Mouse (Mus musculus) gastrocnemius, adult 2 months (tissue): Measurements from ENCODE around the gene Rpl3. TPM values are rescaled to one million over a fixed set of nuclear protein-coding genes. Genes with fewer than 3 reads are reported as not detected.

Experiments used
- DNase-seq: peaks from one replicate; pipeline ENCODE4 v3.0.0; 2022
- H3K27ac ChIP-seq: fragments of 200-600 bp; 2 replicates; pipeline ENCODE4 v1.8.1; 2022; ENCODE audit warnings: mild to moderate bottlenecking
- H3K4me3 ChIP-seq: fragments of 200-600 bp; 2 replicates; pipeline ENCODE4 v1.8.1; 2022; ENCODE audit warnings: mild to moderate bottlenecking, moderate library complexity
- CTCF ChIP-seq: fragments of 200-600 bp; IDR thresholded peaks from 2 replicates; pipeline ENCODE4 v1.8.1; 2022; ENCODE audit warnings: antibody characterized with exemption, mild to moderate bottlenecking, moderate library complexity
- intact Hi-C: fragments of 180-260 bp; cut with DNase I; formaldehyde crosslinking; loops from one replicate; pipeline ENCODE4 v1.15.1; 2025
- total RNA-seq, 2 experiments: library from RNA; stranded (reverse); gene quantifications; 2 replicates each; pipeline ENCODE4 v1.2.3; 2021

The Rpl3 gene
- total RNA-seq, 2 experiments from 2014 or later: 38.6 to 51.4 TPM

DNA sequence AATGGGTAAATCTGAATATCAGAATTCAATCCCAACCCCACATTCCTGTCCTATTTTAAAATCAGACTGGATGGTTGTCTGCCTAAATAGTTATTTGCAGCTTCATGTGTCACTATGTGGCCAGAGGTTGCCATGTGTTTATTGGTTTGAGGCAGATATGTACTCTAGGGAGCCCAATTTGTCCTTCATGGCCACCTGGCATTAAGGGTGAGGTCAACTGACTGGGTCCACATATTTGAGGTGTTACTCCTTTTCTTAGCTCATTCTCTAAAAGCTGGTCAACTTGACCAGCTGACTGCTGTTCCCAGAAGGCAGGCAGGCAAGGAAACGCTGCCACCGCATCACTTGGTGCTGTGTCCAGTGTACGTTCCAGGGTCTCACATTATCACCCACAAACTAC is 11.7 kb downstream of the Rpl3 start:
- intact Hi-C loops: loop anchor here (5.0 to 10.0 kb wide), 3 partner anchors 248 to 625 kb away; partner anchors contain the start of genes Cbx6, Npcd and Sun2
- no peak for DNase-seq
- Histone ChIP-seq H3K4me3 (no peak overlapping the region), H3K27ac (no peak overlapping the region)
- TF ChIP-seq CTCF: no peak

DNA sequence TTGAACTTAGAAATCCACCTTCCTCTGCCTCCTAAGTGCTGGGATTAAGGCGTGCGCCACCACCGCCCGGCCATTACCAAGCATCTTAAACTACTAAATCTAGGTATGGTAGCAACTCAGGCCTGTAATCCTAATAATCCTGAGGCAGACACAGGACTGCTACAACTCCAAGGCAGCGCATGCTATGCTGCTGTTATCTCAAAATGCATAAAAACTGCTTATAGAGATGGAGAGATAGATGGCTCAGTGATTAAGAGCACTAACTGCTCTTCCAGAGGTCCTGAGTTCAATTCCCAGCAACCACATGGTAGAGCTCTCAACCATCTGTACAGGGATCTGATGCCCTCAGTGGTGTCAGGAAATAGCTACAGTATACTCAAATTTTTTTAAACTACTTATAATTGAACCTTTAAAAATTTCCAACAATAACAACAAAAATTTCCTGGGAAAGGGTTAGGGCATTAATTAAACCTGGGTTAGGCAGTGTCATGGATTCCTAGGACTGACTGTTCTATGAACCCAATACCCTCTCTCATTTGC is 12.5 kb downstream of the Rpl3 start:
- intact Hi-C loops: no loop called here
- TF ChIP-seq CTCF: no peak
- no peak overlapping the region for H3K4me3 ChIP-seq
- no peak overlapping the region; the same call in 1 of the 2 replicates for H3K27ac ChIP-seq
- no peak for DNase-seq

DNA sequence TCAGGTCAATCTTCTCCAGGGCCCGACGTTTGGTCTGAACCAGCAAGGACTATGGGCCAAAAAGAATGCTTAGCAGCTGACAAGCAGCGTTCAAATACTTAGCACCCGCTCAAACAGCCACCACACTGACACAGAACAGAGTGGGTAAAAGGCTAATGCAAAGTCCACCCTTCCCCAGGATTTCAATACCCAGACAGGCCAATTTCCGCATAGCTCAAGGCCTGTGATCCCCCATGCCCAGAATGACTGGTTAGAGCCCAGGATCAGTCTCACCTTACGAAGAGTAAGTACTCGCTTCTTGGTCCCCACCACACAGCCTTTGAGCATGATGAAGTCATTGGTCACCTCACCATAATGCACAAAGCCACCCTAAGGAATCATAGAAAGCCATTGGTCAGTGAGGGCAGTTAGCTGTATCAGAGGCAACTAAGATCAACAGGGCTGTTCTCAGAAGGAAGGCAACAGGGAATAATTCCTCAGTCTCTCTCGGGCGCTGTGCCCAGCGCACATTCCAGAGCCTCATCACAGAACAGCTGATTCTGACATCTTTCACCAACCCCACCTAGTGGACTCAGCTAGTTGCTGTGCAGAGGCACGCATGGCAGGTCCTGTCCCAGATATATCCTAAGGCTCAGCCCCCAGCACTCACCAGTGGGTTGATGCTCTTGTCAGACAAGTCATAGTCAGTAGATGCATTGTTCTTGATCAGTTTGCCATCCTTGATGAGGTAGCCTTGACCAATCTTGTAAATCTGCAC is 13.4 kb downstream of the Rpl3 start:
- TF ChIP-seq CTCF: peak; percentile 12; the same call in 1 of the 2 replicates
- intact Hi-C loops: no loop called here
- Histone ChIP-seq H3K4me3 (no peak overlapping the region), H3K27ac (no peak overlapping the region)
- DNase-seq: no peak

DNA sequence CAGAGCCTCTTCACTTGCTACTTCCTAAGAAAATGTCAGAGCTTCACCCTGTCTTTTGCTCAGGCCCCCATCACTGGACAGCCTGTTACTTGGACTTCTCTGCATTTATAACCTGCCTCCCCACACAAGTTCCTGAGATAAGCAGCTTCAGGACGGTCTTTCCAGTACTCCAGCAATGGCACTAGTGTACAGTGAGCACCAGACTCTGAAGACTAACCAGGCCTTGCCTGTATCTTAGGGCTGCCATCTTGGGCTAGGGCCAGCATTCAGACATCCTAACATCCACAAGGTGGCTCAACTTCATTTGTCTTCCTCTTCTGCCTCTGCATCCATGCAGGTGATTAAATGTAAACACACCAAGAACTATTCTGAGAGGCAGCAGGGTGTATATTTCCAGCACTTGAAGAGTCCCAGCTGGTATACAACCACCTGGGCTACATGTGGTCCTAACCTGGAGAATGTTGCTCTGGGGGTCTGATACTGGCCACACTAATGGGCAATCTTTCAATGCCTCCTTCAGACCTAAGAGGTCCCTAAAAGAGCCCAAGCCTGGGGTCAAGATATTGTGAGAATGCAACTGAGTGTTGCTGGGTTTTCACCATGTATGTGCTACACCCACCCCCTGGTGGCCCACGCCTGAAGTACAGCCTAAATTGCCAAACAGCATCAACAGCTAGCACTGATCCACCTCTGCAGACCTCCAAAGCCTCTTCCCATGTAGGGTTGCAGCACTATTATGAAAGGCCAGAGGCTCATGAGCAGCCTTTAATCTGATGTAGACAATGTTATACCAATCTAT is 15.1 kb downstream of the Rpl3 start:
- peak; percentile 88 for TF ChIP-seq CTCF
- Histone ChIP-seq H3K27ac (peak overlapping the region; percentile 88), H3K4me3 (no peak overlapping the region)
- intact Hi-C loops: loop anchor here (1.0 to 2.0 kb wide), 2 partner anchors 64 to 130 kb away; no protein-coding TSS in a partner anchor
- DNase-seq: peak; percentile 80

DNA sequence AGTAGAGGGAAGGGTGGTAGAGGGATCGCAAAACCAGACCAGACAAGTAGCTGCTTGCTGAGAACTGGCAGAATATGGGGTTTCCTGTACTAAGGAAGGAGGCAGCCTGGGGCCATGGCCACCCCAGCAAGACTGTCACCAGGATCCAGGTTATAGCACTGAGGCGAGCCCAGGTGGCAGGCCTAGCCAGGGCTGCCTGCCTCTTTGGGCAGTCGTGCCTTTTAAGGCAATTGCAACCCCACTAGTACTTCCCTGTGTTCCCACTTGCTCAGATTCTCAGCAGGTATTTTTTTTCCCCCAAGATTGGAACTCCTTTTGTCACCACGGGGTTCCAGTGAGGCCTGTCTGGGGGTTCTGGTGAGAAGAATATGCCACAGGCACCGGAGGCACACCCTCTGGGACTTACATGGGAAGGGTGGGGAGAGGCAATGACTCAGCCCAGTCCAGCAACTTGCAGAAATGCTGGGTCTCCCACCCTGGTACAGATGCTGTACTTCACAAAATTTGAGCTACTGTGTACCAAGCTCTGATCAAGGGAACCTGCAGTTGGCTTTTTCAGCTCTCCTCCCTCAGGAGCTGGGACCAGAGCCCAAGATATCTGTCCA is 15.8 kb downstream of the Rpl3 start:
- intact Hi-C loops: loop anchor here (2.0 kb wide), 1 partner anchor 63 kb away; no protein-coding TSS in a partner anchor
- DNase-seq: no peak
- TF ChIP-seq CTCF: no peak
- H3K4me3 ChIP-seq: no peak overlapping the region
- H3K27ac ChIP-seq: peak overlapping the region; percentile 88

DNA sequence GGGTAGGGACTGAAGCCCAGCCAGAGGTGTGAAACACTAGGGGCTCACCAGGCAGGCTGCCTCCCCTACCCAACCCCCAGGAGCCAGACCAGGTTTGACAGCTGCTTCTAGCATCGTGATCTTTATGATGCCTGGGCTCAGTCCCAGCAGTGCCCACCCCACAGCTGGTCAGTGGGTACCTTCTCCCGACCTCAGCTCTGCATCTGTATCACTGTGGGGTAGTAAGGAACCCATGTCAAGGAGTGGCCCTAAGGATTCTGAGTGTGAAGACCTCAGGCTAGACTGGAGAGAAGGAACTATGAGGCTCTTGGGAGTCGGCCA is 16.3 kb downstream of the Rpl3 start:
- TF ChIP-seq CTCF: no peak
- Histone ChIP-seq H3K4me3 (no peak overlapping the region), H3K27ac (peak overlapping the region; percentile 88)
- DNase-seq: no peak
- intact Hi-C loops: no loop called here

DNA sequence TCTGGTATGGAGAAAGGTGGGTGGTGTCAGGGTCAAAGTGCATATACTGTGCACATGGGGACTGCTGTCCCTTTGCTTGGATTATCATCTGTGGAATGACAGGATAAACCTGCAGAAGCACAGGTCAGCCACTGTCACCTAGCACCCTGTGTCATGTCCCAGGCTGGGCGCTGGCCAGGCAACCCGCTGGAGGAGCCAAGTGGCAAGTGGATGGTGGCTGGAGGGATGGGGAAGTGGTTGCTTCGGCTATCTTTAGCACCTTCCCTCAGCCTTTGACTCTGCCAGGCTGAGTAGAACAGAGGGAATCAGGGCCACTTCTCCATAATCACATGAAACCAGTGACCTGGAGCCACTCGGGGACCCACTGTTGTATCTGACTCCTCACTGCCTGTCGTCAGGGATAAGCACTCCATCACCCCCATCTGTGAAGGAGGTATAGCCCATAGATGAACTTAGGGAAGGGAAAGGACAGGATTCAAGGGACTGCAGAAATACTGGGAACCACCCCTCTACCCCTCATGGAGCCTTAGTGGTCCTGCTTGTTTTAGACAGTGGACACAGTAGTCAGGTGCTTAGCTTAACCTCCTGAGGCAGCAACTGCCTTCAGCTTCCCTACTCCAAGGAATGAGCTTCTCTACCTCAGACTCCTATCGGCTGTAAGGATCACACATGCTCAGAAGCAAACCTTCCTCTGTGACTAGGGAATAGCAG is 16.9 kb downstream of the Rpl3 start:
- H3K4me3 ChIP-seq: 0 out of 2 replicates have a peak overlapping the region, but pooled peaks have one; percentile 4
- TF ChIP-seq CTCF: no peak
- intact Hi-C loops: no loop called here
- DNase-seq: peak; percentile 92
- peak overlapping the region; percentile 88 for H3K27ac ChIP-seq

DNA sequence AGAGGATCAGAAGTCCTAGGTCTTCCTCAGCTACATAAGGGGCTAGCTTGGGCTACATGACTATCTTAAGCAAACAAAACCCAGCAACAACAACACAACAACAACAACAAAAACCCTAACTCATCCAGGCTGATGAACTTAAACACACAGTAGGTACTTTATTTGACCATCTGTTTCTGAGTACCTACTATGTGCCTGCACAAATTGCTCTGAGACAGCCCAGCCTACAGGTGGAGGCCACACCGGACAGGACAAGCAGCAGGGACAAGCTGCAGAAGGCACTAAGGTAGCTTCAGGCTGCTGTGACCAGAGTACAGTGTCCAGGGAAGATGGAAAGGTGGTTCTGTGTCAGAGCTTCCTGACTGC is 18.4 kb downstream of the Rpl3 start:
- Histone ChIP-seq H3K4me3 (no peak overlapping the region), H3K27ac (0 out of 2 replicates have a peak overlapping the region, but pooled peaks have one; percentile 88)
- DNase-seq: no peak
- intact Hi-C loops: no loop called here
- no peak for TF ChIP-seq CTCF

DNA sequence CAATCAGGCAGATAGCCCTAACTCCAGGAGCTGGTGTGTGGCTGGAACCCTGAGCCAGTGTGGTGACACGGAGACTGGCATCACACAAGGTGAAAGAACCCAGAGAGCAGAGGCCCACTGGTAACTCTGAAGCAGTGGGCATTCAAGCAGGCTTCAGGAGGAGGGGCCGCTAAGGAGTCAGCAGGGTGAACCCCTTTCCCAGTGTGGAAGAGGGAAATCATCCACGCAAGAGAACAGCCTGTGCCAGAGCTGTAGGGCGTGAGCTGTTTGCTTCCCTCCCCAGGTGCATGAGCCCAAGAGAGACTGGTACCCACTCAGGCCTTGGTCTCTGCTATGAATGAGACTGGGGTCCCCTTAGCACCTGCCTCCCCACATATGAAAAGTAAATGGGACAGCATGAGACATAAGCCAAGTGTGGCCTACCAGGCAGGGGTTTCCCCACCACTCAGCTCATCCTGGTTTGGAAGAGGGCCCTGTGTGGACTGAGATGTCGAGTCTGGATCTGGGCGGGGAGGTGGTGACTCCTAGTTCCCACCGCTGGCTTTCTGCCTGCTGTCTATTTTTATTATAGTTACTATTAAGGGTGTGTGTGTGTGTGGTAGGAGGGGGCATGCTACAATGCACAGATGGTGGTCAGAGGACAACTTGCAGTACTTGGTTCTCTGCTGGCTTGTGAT is 19.0 kb downstream of the Rpl3 start:
- H3K4me3 ChIP-seq: no peak overlapping the region; the same call in 1 of the 2 replicates
- peak overlapping the region; percentile 56 for H3K27ac ChIP-seq
- no peak for TF ChIP-seq CTCF
- intact Hi-C loops: no loop called here
- DNase-seq: no peak

DNA sequence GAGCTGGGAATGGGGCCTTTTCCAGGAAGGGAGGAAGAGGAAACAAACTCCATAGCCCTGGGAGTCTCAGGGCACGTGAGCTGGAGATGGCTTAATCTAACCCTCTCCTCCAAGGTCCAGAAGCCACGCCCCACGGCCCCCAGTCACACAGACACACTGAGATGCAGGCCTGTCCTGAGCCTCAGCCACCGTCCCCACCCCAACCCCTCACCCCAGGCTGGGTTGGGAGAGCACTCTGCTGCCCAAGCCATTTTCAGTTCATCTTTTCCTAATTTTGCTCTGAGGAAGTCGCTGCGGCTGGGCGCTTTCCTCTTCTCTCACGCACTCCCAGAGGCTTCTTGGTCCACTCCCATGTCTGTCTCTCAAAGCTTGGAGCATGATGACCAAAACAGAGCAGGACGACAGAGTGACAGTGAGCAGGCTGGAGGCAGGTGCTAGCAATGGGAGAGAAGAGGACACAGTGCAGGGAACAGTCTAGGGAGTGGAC is 19.7 kb downstream of the Rpl3 start:
- DNase-seq: peak; percentile 64
- intact Hi-C loops: no loop called here
- TF ChIP-seq CTCF: no peak
- peak overlapping the region; percentile 12; the same call in 1 of the 2 replicates for H3K4me3 ChIP-seq
- H3K27ac ChIP-seq: peak overlapping the region; percentile 56

DNA sequence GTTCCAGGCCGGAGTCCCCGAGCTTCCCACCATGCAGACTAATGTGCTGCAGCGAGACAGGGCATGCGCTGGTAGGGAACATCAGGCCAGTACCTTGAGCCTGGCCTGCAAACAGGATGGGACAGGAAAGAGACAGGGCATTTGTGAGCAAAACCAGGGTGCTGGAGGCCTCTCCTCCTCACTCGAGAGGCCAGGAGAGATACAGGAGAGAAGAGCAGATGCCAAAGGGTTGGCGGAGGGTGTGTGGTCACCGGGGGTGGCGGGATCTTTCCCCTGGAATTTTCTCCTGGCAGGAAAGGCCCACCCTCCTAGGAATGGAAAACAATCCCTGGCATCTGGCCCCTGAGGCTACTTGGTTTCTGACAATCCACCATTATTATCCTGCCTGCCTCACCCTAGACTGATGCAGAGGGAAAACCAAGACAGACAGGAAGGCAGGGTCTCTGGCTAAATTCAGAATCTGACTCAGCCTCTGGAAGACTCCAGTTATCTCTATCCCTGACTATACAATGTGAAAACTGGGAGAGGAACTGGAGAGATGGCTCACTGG is 21.5 kb downstream of the Rpl3 start:
- peak overlapping the region; percentile 32; the same call in 1 of the 2 replicates for H3K27ac ChIP-seq
- intact Hi-C loops: no loop called here
- no peak for DNase-seq
- H3K4me3 ChIP-seq: no peak overlapping the region
- TF ChIP-seq CTCF: no peak
